Mouse (Mus musculus): ENCODE measurements around the gene Tmco1. TPM values are rescaled to one million over a fixed set of nuclear protein-coding genes. Genes with fewer than 3 reads are reported as not detected.

Gene Tmco1
- total RNA-seq (2021): 100 to 1,000 TPM; 102 to 104 TPM
- long read RNA-seq, experiment 1, transcript Tmco1-204 (7 exons, 1,573 nt): major isoform, 85 of 92 reads
- long read RNA-seq, experiment 1, partial matches to known transcripts: 0 of 92 reads
- long read RNA-seq, experiment 1, other reads (novel, unspliced or antisense): 7 of 92 reads
- long read RNA-seq, experiment 2, transcript Tmco1-204 (7 exons, 1,573 nt): major isoform, 90 of 105 reads
- long read RNA-seq, experiment 2, partial matches to known transcripts: 5 of 105 reads
- long read RNA-seq, experiment 2, other reads (novel, unspliced or antisense): 10 of 105 reads

- peak; percentile 98 to 99 for DNase-seq (ENCODE audit: low spot score in 2 of 2)
Measured at GRCm38 (mm10) chr1:167308261-167309054, at the start of gene Tmco1. TSS of gene Tmco1 (plus strand) at chr1:167308378.

GRCm38 (mm10) chr1:167259702-167260101 lies 48.5 kb upstream of the Tmco1 start:
- DNase-seq (ENCODE audit: low spot score in 2 of 2): no peak

- no peak for DNase-seq (ENCODE audit: low spot score in 2 of 2)
Measured at GRCm38 (mm10) chr1:167261750-167262149, 46.4 kb upstream of the Tmco1 start.

DNA sequence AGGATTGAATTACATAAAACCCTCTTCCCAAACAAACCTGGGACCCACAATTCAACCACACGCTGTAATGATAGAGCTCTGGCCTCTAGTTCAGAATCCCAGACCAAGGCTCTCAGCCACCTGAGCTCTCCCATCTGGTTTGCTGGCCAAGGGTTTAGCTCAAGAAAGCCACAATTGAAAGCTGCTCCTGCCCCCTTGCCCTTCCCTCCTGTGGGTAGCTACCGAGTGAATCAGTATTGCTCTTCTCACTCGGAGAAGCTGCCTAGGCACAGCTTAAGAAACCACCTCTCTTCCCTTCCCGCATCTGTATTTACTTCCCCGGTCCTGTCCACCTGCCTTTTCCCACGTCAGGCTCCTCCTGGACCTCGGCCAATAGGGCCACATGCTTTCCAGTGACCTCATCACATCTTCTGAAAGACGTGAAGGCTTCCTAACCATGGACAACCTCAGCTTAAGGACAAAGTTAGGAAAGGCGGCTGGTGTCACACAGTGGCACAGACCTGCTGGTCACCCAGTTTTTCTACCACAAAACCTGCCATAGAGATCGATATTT lies 45.6 kb upstream of the Tmco1 start:
- no peak for DNase-seq (ENCODE audit: low spot score in 2 of 2)

GRCm38 (mm10) chr1:167265366-167265765 lies 42.8 kb upstream of the Tmco1 start:
- no peak for DNase-seq (ENCODE audit: low spot score in 2 of 2)

- no peak for DNase-seq (ENCODE audit: low spot score in 2 of 2)
Measured at GRCm38 (mm10) chr1:167266720-167267119, 41.5 kb upstream of the Tmco1 start.

- DNase-seq (ENCODE audit: low spot score in 2 of 2): no peak
Measured at GRCm38 (mm10) chr1:167268360-167269063, 39.7 kb upstream of the Tmco1 start.

- DNase-seq (ENCODE audit: low spot score in 2 of 2): no peak
Measured at GRCm38 (mm10) chr1:167269350-167269811, 38.8 kb upstream of the Tmco1 start.

- peak in 1 of 2 experiments; percentile 20 for DNase-seq (ENCODE audit: low spot score in 2 of 2)
Measured at GRCm38 (mm10) chr1:167269856-167270270, 38.3 kb upstream of the Tmco1 start.

DNA sequence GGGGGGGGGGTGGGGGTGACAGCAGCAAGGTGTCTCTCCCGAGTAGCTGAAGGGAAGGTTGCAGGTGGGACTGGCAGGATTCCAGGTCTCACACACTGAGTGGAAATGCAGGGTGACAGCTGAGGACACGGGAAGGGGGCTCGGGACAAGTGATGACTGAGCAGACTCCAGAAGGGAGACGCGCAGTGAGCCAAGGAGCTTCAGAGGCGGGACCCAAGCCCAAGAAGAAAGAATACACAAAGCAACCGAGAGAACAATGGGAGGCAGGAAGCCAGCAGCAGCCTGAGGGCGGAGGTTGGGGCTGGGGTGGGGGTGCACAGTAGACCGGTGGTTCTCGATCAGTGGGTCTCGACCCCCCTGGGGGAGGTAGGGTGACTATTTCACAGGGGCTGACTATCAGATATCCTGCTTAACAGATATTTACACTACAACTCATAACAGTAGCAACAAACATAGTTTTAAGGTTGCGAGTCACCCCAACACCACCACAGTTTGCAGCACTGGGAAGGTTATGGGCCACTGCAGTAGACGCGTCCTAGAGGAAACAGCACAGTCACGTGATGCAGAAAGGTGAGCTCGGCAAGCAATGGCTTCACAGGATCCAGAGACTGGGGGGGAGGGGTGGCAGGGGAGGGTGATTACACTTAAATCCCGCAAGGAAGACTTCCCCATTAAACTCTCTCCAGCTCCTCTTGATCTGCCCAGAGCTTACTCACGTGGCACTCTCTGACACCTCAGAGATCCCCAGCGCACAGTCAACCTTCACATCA lies 37.7 kb upstream of the Tmco1 start:
- no peak for DNase-seq (ENCODE audit: low spot score in 2 of 2)

DNA sequence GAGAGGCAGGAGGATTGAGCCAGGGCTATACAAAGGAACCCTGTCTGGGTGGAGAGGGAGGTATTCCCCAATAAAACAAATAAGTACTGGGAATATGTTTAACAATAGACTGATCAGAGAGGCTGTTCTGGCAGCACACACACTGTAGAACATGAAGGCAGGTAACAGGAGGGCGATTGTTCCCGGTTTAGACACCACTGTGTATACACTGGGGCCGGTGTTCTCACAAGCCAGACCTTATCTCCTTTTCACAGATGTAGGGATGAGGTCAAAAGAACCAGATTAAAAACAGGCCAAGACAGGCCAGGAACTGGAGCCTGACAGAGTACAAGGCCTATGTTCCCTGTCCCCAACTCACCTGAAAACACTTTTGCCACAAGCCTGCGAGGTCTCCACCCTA lies 36.9 kb upstream of the Tmco1 start:
- DNase-seq (ENCODE audit: low spot score in 2 of 2): no peak

DNA sequence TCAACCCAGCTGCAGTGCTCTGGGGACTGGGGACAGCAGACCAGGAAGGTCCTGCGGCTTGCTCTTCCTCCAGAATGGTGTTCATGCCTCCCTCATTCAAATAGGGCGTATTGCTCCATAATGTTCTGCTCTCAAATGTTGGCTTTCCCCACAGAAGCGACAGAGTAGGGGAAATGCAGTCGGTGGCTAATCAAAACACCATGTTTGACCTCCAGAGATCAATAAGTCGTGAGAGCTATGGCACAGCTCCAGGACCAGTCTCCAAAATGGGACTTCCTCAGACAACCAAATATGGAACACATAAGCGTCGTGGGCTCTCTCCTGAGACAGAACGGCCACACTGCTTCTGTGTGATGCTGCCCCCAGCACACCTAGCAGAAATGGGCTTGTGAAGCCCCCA lies 36.3 kb upstream of the Tmco1 start:
- no peak for DNase-seq (ENCODE audit: low spot score in 2 of 2)

- no peak for DNase-seq (ENCODE audit: low spot score in 2 of 2)
Measured at GRCm38 (mm10) chr1:167273380-167274163, 34.6 kb upstream of the Tmco1 start.

DNA sequence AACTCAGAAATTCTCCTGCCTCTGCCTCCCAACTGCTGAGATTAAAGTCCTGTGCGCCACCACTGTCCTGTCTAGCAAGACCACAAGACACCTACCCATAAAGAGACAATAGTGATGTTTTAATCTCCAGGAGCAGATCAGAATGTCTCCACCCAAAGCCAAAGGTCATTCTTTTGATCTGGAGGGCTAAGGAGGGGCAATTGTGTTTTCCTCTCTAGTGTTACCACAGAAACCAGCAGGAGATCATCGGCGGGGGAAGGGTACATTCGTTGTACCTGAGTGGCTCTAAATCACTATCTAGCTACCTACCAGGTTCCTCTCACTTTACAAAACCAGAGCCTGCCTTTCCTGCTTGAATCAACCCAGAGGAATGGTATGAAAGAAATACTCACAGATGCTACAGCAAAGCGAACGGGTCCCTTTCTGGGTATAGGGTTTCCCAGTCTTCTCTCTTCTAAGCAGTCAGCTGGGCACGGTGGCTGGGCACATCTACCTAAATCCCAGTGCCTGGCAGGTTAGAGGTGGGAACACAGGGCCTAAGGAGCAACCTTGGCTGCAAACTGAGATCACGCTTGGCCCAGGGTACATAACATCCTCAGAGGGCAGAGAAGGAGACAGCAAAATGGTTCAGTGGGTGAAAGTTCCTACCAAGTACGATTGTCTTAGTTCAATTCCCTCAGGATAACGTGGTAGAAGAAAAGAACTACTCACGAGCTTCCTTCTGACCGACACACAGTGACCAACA lies 33.4 kb upstream of the Tmco1 start:
- no peak for DNase-seq (ENCODE audit: low spot score in 2 of 2)

DNA sequence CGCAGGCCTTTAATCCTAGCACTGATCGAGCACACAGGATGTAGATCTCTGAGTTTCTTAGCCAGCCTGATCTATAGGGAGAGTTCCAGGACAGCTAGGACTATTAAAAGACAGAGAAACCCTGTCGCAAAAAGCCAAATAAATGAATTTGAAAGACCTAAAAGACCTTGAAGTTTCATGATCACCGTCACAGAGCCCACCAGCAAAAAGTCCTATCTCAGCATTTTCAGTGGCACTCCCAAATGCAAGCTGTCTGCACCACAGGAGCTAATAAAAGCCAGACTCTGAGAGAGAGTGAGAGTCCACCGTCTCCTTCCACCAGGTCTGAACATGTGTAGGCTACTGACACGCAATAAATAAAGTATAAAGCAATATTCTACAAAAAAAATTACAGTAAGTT lies 29.8 kb upstream of the Tmco1 start:
- DNase-seq (ENCODE audit: low spot score in 2 of 2): no peak

- no peak for DNase-seq (ENCODE audit: low spot score in 2 of 2)
Measured at GRCm38 (mm10) chr1:167279160-167279715, 28.9 kb upstream of the Tmco1 start.

GRCm38 (mm10) chr1:167280061-167280460 lies 28.1 kb upstream of the Tmco1 start:
- DNase-seq (ENCODE audit: low spot score in 2 of 2): no peak

DNA sequence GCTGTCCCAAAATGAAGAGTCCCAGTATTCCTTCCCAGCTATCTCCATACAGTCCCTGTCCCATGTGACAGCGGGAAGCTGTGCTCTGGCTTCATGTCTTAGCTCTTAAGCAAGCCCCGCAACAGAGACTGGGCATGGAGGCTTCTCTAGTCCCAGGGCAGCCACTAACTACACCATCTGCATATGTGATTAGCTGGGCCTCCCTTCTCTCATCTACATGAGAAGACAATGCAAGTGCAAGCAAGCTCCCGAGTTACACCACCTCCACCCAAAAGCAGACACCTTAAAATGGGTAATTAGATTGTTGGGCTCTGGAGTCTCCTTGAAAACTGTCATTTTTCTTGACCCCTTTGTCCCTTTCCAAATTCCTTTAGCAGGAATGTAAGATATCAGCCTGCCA lies 26.1 kb upstream of the Tmco1 start:
- DNase-seq (ENCODE audit: low spot score in 2 of 2): no peak

GRCm38 (mm10) chr1:167282768-167283167 lies 25.4 kb upstream of the Tmco1 start:
- no peak for DNase-seq (ENCODE audit: low spot score in 2 of 2)
